Mouse (Mus musculus) common myeloid progenitor, adult 5-6 weeks (primary cell): ENCODE measurements around the gene Tshz2. TPM values are rescaled to one million over a fixed set of nuclear protein-coding genes. Genes with fewer than 3 reads are reported as not detected.

Experiments used
- ATAC-seq: replicated peaks from 2 replicates; pipeline ENCODE4 v1.8.0; 2016; ENCODE audit warnings: low read depth, mild to moderate bottlenecking, moderate TSS enrichment, inconsistent platforms; ENCODE audit not compliant: poor library complexity, severe bottlenecking
- total RNA-seq: library from RNA; stranded (forward); fragments of 200-1000, 187-1606 nt; gene quantifications from 2 replicates; pipeline ENCODE4 v1.2.3, GENCODE M21; 2017

Gene Tshz2
- total RNA-seq, 1 experiment from 2014 or later: not detected

GRCm38 (mm10) chr2:170027837-170028236 lies 395.0 kb downstream of the Tshz2 start:
- no peak for ATAC-seq

GRCm38 (mm10) chr2:170028488-170029303 lies 395.9 kb downstream of the Tshz2 start:
- ATAC-seq: no peak

- peak; percentile 53 for ATAC-seq
Observed at GRCm38 (mm10) chr2:170029304-170029856, 396.6 kb downstream of the Tshz2 start.

- no peak for ATAC-seq
Observed at GRCm38 (mm10) chr2:170031226-170031625, 398.4 kb downstream of the Tshz2 start.

GRCm38 (mm10) chr2:170031872-170032271 lies 399.1 kb downstream of the Tshz2 start:
- no peak for ATAC-seq

GRCm38 (mm10) chr2:170033219-170033618 lies 400.4 kb downstream of the Tshz2 start:
- no peak for ATAC-seq

- ATAC-seq: no peak
Observed at GRCm38 (mm10) chr2:170034794-170035193, 402.0 kb downstream of the Tshz2 start.

GRCm38 (mm10) chr2:170036791-170037241 lies 404.0 kb downstream of the Tshz2 start:
- ATAC-seq: no peak

- ATAC-seq: no peak
Observed at GRCm38 (mm10) chr2:170037346-170037745, 404.5 kb downstream of the Tshz2 start.

GRCm38 (mm10) chr2:170039772-170040171 lies 407.0 kb downstream of the Tshz2 start:
- no peak for ATAC-seq

GRCm38 (mm10) chr2:170041101-170041500 lies 408.3 kb downstream of the Tshz2 start:
- no peak for ATAC-seq

- 0 out of 2 replicates have a peak, but pooled peaks have one; percentile 32 for ATAC-seq
Observed at GRCm38 (mm10) chr2:170042471-170043213, 409.8 kb downstream of the Tshz2 start.

- ATAC-seq: no peak
Observed at GRCm38 (mm10) chr2:170043290-170043689, 410.5 kb downstream of the Tshz2 start.

- no peak for ATAC-seq
Observed at GRCm38 (mm10) chr2:170045896-170046295, 413.1 kb downstream of the Tshz2 start.

- no peak for ATAC-seq
Observed at GRCm38 (mm10) chr2:170046371-170047145, 413.7 kb downstream of the Tshz2 start.

GRCm38 (mm10) chr2:170048831-170049230 lies 416.0 kb downstream of the Tshz2 start:
- ATAC-seq: no peak

- ATAC-seq: no peak
Observed at GRCm38 (mm10) chr2:170050651-170051050, 417.8 kb downstream of the Tshz2 start.

- ATAC-seq: no peak
Observed at GRCm38 (mm10) chr2:170051441-170051840, 418.6 kb downstream of the Tshz2 start.

GRCm38 (mm10) chr2:170054943-170055342 lies 422.1 kb downstream of the Tshz2 start:
- ATAC-seq: 0 out of 2 replicates have a peak, but pooled peaks have one; percentile 5

- peak; percentile 92 for ATAC-seq
Observed at GRCm38 (mm10) chr2:170055413-170055812, 422.6 kb downstream of the Tshz2 start.
